Comparison of ENCODE assay signal across 30 mouse cellular contexts in genomic region chr11:80820085-80820484, GRCm38 (mm10). TPM values are rescaled to one million over a fixed set of nuclear protein-coding genes. Genes with fewer than 3 reads are reported as not detected.
DNase-seq lines count a peak whose midpoint lies in the region; ATAC-seq lines count a peak whose summit lies in the region.
"Had no signal": no experiment of that assay in that cellular context is flagged by ENCODE, and none has a peak within 500 bp of the region (broad histone marks: within the 10 kb centered on the region; RNA-seq: fewer than 3 reads in every experiment).

No protein-coding gene starts in this region.

- no peaks in the 10 kb centered on the region for H3K9me3 ChIP-seq in intestine, embryonic 15.5 days
- no peaks in the 10 kb centered on the region for H3K9me3 ChIP-seq in stomach, embryonic 15.5 days
- no peaks in the 10 kb centered on the region for H3K9me3 ChIP-seq in hindbrain, embryonic 12.5 days (replicated peaks)
- H3K9me3 ChIP-seq: embryonic facial prominence, embryonic 15.5 days; heart, embryonic 13.5 days; midbrain, embryonic 12.5 days; neural tube, embryonic 15.5 days had no signal

- no peak overlapping the region for H3K9ac ChIP-seq in intestine, embryonic 15.5 days
- H3K9ac ChIP-seq in stomach, embryonic 15.5 days, result no peak overlapping the region
- H3K9ac ChIP-seq in hindbrain, embryonic 12.5 days, result no peak overlapping the region
- H3K9ac ChIP-seq: embryonic facial prominence, embryonic 15.5 days; forebrain, postnatal 0 days; heart, embryonic 13.5 days; midbrain, embryonic 12.5 days; neural tube, embryonic 15.5 days had no signal

- no peaks in the 10 kb centered on the region for H3K27me3 ChIP-seq in intestine, embryonic 15.5 days (replicated peaks)
- no peaks in the 10 kb centered on the region for H3K27me3 ChIP-seq in stomach, embryonic 15.5 days (replicated peaks)
- no peaks in the 10 kb centered on the region for H3K27me3 ChIP-seq in hindbrain, embryonic 12.5 days
- H3K27me3 ChIP-seq: embryonic facial prominence, embryonic 15.5 days; heart, embryonic 13.5 days; midbrain, embryonic 12.5 days; neural tube, embryonic 15.5 days had no signal

- peak overlapping the region; percentile 69 for H3K27ac ChIP-seq in intestine, embryonic 15.5 days
- peak overlapping the region; percentile 54; the same call in 1 of the 2 replicates for H3K27ac ChIP-seq in stomach, embryonic 15.5 days
- H3K27ac ChIP-seq in hindbrain, embryonic 12.5 days, result no peak overlapping the region
- H3K27ac ChIP-seq: embryonic facial prominence, embryonic 15.5 days; midbrain, embryonic 12.5 days; neural tube, embryonic 15.5 days had no signal

- WGBS in intestine, embryonic 15.5 days, result 72% methylated on average over 3 of the region's 3 CpGs
- 67% methylated on average over 3 of the region's 3 CpGs for WGBS in stomach, embryonic 15.5 days
- WGBS in hindbrain, embryonic 12.5 days, result 87% methylated on average over 3 of the region's 3 CpGs

- peak; percentile 95 for ATAC-seq in intestine, embryonic 15.5 days
- peak; percentile 87 for ATAC-seq in stomach, embryonic 15.5 days (ENCODE audit: insufficient read depth, low FRiP score, low read depth)
- ATAC-seq in hindbrain, embryonic 12.5 days (ENCODE audit: low FRiP score), result no peak
- ATAC-seq: forebrain, postnatal 0 days had no signal

- peaks cover 14% of the 10 kb centered on the region; the same call in 1 of the 2 replicates for H3K36me3 ChIP-seq in intestine, embryonic 15.5 days
- peaks cover 9% of the 10 kb centered on the region; the same call in 1 of the 2 replicates for H3K36me3 ChIP-seq in stomach, embryonic 15.5 days
- H3K36me3 ChIP-seq in hindbrain, embryonic 12.5 days, result peaks cover 31% of the 10 kb centered on the region
- H3K36me3 ChIP-seq: neural tube, embryonic 15.5 days had no signal

- peak; percentile 7 for DNase-seq in R1 (ENCODE audit: low read depth, low spot score)
- peak; percentile 33 for DNase-seq in lung, postnatal 10 days
- DNase-seq in cerebellum, postnatal 36 days, result no peak
- no peak for DNase-seq in heart, adult 8-10 months (ENCODE audit: low spot score)
- DNase-seq: adrenal gland, postnatal 25 days; cerebellum, adult 8-10 months; forebrain, postnatal 0 days; gastrocnemius, postnatal 14 days; heart, adult 18-20 months; heart, postnatal 14 days; kidney, adult 8-10 months; kidney, postnatal 10 days; right cerebral cortex, adult 18-20 months; spleen, adult 18-20 months; thymus, postnatal 25 days had no signal

- H3K4me2 ChIP-seq in intestine, embryonic 15.5 days (replicated peaks), result no peak overlapping the region
- H3K4me2 ChIP-seq in stomach, embryonic 15.5 days, result no peak overlapping the region
- no peak overlapping the region for H3K4me2 ChIP-seq in hindbrain, embryonic 12.5 days (replicated peaks)
- H3K4me2 ChIP-seq: embryonic facial prominence, embryonic 15.5 days; heart, embryonic 13.5 days; midbrain, embryonic 12.5 days; neural tube, embryonic 15.5 days had no signal

- H3K4me3 ChIP-seq in intestine, embryonic 15.5 days (replicated peaks), result no peak overlapping the region
- H3K4me3 ChIP-seq in stomach, embryonic 15.5 days (replicated peaks), result no peak overlapping the region
- no peak overlapping the region for H3K4me3 ChIP-seq in hindbrain, embryonic 12.5 days
- H3K4me3 ChIP-seq: embryonic facial prominence, embryonic 15.5 days; heart, embryonic 13.5 days; midbrain, embryonic 12.5 days; neural tube, embryonic 15.5 days had no signal

- H3K4me1 ChIP-seq in intestine, embryonic 15.5 days (replicated peaks), result peaks cover 16% of the 10 kb centered on the region
- H3K4me1 ChIP-seq in stomach, embryonic 15.5 days, result peaks cover 10% of the 10 kb centered on the region
- peaks cover 13% of the 10 kb centered on the region; the same call in 1 of the 2 replicates for H3K4me1 ChIP-seq in hindbrain, embryonic 12.5 days

RNA-seq across cellular contexts. Expression of gene Tmem98, which starts 10.1 kb away (rescaled TPM):
- polyA plus RNA-seq in intestine, embryonic 15.5 days (2015; fragmentation: Nextera tagmentation; extraction: Ambion mirVana), result 214 and 215 TPM in 2 replicates
- 120 and 133 TPM in 2 replicates for polyA plus RNA-seq in stomach, embryonic 15.5 days (2015; fragmentation: Nextera tagmentation; extraction: Ambion mirVana)
- polyA plus RNA-seq in hindbrain, embryonic 12.5 days (2016; fragmentation: Nextera tagmentation; extraction: Ambion mirVana), result 67.4 and 69.5 TPM in 2 replicates
- total RNA-seq in heart, adult 8-10 months (2022), result 10 to 100 TPM; 12.3 to 14.2 (median 12.8) TPM

RNA-seq across cellular contexts. Expression of gene Spaca3, which starts 38.1 kb away (rescaled TPM):
- polyA plus RNA-seq in intestine, embryonic 15.5 days (2015; fragmentation: Nextera tagmentation; extraction: Ambion mirVana), result not detected in 2 replicates
- polyA plus RNA-seq in stomach, embryonic 15.5 days (2015; fragmentation: Nextera tagmentation; extraction: Ambion mirVana), result not detected in 2 replicates
- not detected in 2 replicates for polyA plus RNA-seq in hindbrain, embryonic 12.5 days (2016; fragmentation: Nextera tagmentation; extraction: Ambion mirVana)
- total RNA-seq in heart, adult 8-10 months (2022), result not detected
- total RNA-seq: adrenal gland, postnatal 25 days; forebrain, postnatal 0 days; gastrocnemius, postnatal 14 days; heart, adult 18-20 months; heart, postnatal 14 days; layer of hippocampus, adult 18-20 months; layer of hippocampus, postnatal 25 days; liver, adult 2 months had no signal
- polyA plus RNA-seq: brain, embryonic 14.5 days; C2C12; embryonic facial prominence, embryonic 15.5 days; forebrain, postnatal 0 days; heart, embryonic 13.5 days; hindbrain, embryonic 11.5 days; limb, embryonic 11.5 days; liver, adult 2 months; liver, embryonic 16.5 days; midbrain, embryonic 12.5 days; neural tube, embryonic 15.5 days had no signal

RNA-seq across cellular contexts. Expression of gene Myo1d, which starts 40.3 kb away (rescaled TPM):
- 68.2 and 72.3 TPM in 2 replicates for polyA plus RNA-seq in intestine, embryonic 15.5 days (2015; fragmentation: Nextera tagmentation; extraction: Ambion mirVana)
- polyA plus RNA-seq in stomach, embryonic 15.5 days (2015; fragmentation: Nextera tagmentation; extraction: Ambion mirVana), result 30.5 and 38.2 TPM in 2 replicates
- polyA plus RNA-seq in hindbrain, embryonic 12.5 days (2016; fragmentation: Nextera tagmentation; extraction: Ambion mirVana), result 4.5 and 4.7 TPM in 2 replicates
- 10 to 100 TPM in 1 of 4 experiments, 1 to 10 TPM in 3; 7.4 to 10.4 (median 9.5) TPM for total RNA-seq in heart, adult 8-10 months (2022)

Comparison
In these comparisons a context has a peak if more than half of its experiments do, and no peak if none do; other contexts are left out.
1. DNase-seq: peak in R1 (single experiment) and lung, postnatal 10 days (single experiment); none in cerebellum, postnatal 36 days (0 of 2) and heart, adult 8-10 months (single experiment).